Mouse (Mus musculus): ENCODE data around the gene St8sia1.

The St8sia1 gene

GRCm38 (mm10) chr6:142788042-142788987 lies 175.9 kb downstream of the St8sia1 start:
- no peak for DNase-seq (ENCODE audit: low read depth)

- no peak for DNase-seq (ENCODE audit: low read depth)
These were observed 178.1 kb downstream of the St8sia1 start for GRCm38 (mm10) chr6:142786106-142786505.

GRCm38 (mm10) chr6:142785343-142785742 lies 178.9 kb downstream of the St8sia1 start:
- DNase-seq (ENCODE audit: low read depth), result peak; percentile 43

- DNase-seq (ENCODE audit: low read depth), result no peak
These were observed 183.0 kb downstream of the St8sia1 start for GRCm38 (mm10) chr6:142781286-142781685.

GRCm38 (mm10) chr6:142780574-142781033 lies 183.6 kb downstream of the St8sia1 start:
- no peak for DNase-seq (ENCODE audit: low read depth)

- no peak for DNase-seq (ENCODE audit: low read depth)
These were observed 184.3 kb downstream of the St8sia1 start for GRCm38 (mm10) chr6:142779812-142780573.

- no peak for DNase-seq (ENCODE audit: low read depth)
These were observed 185.0 kb downstream of the St8sia1 start for GRCm38 (mm10) chr6:142779045-142779811.

- DNase-seq (ENCODE audit: low read depth), result no peak
These were observed 187.3 kb downstream of the St8sia1 start for GRCm38 (mm10) chr6:142776935-142777334.

- no peak for DNase-seq (ENCODE audit: low read depth)
These were observed 190.7 kb downstream of the St8sia1 start for GRCm38 (mm10) chr6:142773566-142773965.

GRCm38 (mm10) chr6:142771643-142772042 lies 192.6 kb downstream of the St8sia1 start:
- no peak for DNase-seq (ENCODE audit: low read depth)
